Mouse (Mus musculus): ENCODE results near the gene Zkscan16.
A peak's percentile ranks its signal among the peaks of the same experiment; 100 is the strongest.

Gene Zkscan16

GRCm38 (mm10) chr4:58943420-58944205, at the start of gene Zkscan16:
Gene Zkscan16, plus strand, starts transcription at chr4:58943628.
- DNase-seq (ENCODE audit: low spot score in 2 of 2): peak; percentile 14 to 47

GRCm38 (mm10) chr4:58894399-58894798, 49.0 kb upstream of the Zkscan16 start:
- no peak for DNase-seq (ENCODE audit: low spot score in 2 of 2)

GRCm38 (mm10) chr4:58897436-58897835, 46.0 kb upstream of the Zkscan16 start:
- DNase-seq (ENCODE audit: low spot score in 2 of 2): no peak

- DNase-seq (ENCODE audit: low spot score in 2 of 2): no peak
These were observed 45.1 kb upstream of the Zkscan16 start for GRCm38 (mm10) chr4:58898318-58898717.

- no peak for DNase-seq (ENCODE audit: low spot score in 2 of 2)
These were observed 36.0 kb upstream of the Zkscan16 start for GRCm38 (mm10) chr4:58907453-58907852.

- no peak for DNase-seq (ENCODE audit: low spot score in 2 of 2)
These were observed 33.0 kb upstream of the Zkscan16 start for GRCm38 (mm10) chr4:58910175-58911068.

DNA sequence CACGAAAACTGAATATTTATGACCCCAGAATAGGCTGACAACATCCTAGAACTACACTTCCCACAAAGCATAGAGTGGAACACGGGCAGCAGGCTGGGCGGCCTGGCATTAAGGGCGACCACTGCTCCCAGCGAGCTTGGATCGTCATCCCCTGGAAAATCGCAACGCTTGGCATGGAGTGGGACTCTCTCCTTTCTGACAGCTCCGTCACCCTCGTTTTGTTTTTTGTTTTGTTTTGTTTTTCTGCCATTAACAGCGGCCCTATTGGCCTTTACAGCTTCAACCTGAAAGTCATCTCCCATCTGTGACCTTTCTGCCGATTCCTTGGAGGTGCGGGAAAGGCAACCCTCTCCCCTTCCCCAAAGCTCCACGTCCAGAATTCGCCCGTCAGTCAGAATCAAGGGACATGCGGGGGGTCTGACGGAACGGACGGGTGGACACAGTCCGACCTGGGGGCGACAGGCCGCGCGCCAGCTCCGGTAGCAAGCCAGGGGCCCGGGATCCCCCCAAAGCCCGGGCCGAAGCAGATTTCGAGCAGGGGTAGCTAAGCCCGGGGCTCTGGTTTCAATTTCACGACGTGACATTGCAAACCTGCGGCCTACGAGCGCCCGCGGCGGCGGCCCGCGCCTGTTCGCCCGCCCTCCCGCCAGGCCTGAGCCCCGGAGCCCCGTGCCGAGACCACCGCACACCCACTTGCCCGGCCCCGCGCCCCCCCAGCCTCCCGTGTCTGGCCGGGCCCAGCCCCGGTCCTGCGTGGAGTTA, 32.2 kb upstream of the Zkscan16 start:
- DNase-seq (ENCODE audit: low spot score in 2 of 2): peak; percentile 45 to 51

DNA sequence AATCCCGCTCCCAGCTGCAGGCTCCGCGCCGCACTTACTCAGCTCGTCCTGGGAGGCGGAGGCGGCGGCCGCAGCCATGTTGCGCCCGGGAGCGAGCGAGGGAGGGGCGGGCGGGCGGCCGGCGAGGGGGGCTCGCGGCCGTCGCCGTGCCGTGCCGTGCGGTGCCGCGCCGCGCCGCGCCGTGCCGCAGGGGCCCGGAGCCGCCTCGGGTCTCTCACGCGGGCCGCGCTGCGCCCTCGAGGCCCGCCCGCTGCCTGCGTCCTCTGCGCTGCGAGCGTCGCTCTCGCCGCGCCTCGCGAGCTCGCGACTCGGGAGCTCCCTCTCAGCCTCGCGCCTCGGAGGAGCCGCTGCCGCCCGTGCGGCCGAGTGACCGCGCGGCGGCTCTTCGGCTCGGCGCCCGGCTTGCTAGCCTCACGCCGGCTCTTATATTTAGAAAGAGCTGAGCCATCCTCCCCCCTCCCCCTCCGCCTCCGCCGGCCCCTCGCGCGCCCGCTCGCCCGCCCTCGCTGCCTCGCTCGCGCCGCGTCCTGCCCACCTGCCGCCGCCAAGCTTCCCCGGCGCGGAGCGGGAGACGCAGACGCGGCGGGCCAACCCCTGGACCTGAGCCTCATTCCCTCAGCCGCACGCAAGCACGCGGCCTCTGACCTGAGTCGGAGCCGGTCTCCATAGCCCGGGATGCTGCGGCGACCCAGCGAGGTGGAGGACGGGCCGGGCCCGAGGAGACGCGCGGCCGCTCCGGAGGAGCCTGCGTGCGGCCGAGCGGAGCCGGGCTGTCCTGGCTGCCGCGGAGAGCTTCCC, 31.4 kb upstream of the Zkscan16 start:
- peak; percentile 26 to 41 for DNase-seq (ENCODE audit: low spot score in 2 of 2)

GRCm38 (mm10) chr4:58912629-58913335, 30.6 kb upstream of the Zkscan16 start, which contains the start of gene Ecpas:
Gene Ecpas, minus strand, starts transcription at chr4:58912749.
- DNase-seq (ENCODE audit: low spot score in 2 of 2): peak; percentile 49 to 66

- DNase-seq (ENCODE audit: low spot score in 2 of 2): no peak
These were observed 29.9 kb upstream of the Zkscan16 start for GRCm38 (mm10) chr4:58913336-58914026.

- no peak for DNase-seq (ENCODE audit: low spot score in 2 of 2)
These were observed 28.2 kb upstream of the Zkscan16 start for GRCm38 (mm10) chr4:58915081-58915826.

DNA sequence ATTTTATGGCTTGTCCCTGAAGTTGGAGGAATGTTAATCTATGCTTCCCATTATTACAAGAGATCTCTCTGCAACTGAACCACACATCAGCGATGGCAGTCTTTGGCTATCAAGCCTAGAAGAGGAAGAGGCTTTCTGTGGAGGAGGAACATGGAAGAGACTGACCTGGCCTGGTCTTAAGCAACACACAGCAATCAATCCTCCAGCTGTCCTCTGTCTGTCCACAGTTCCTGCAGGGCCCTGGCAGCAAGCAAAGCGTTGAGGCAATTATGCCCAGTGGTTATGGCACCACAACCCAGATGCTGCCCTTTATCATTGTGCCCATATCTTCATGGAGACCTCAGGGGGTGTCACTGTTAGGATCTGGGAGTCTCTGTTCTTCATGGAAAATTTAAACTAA, 19.5 kb upstream of the Zkscan16 start:
- DNase-seq (ENCODE audit: low spot score in 2 of 2): no peak

GRCm38 (mm10) chr4:58925664-58926063, 17.8 kb upstream of the Zkscan16 start:
- no peak for DNase-seq (ENCODE audit: low spot score in 2 of 2)

DNA sequence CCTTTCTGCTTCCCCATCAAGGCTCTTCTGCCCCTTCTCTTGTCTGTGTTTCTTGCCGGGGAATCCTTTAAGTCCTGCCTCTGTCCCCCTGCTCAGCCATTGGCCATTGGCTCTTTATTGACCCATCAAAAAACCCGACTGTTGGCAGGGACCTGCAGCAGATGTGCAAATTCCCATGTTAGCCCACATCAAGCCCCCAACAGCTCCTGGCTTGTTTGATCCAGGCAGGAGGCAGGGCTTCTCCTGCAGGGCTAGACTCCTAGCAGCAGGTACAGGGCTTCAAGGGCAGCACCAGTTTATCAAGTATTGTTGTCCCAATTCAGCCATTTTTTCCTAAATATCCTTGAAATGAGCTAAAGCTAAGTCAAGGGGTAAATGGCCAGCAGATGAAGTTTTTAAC, 17.3 kb upstream of the Zkscan16 start:
- no peak for DNase-seq (ENCODE audit: low spot score in 2 of 2)

DNA sequence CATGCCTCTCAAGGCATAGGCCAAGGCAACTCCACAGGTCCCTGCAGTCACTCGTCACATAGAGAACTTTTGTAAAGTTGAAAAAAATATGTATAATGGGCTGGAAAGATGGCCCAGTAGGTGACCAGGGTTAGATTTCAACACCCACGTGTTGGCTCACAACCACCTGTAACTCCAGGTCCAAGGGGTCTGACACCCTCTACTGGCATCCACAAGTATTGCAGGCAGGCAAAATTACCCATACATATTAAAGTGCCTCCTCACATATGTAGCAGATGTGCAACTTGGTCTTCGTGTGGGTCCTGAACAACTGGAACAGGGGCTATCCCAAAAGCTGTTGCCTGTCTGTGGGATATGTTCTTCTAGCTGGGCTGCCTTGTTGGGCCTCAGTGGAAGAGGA, 15.8 kb upstream of the Zkscan16 start:
- DNase-seq (ENCODE audit: low spot score in 2 of 2): no peak

GRCm38 (mm10) chr4:58932541-58932940, 10.9 kb upstream of the Zkscan16 start:
- DNase-seq (ENCODE audit: low spot score in 2 of 2): no peak

GRCm38 (mm10) chr4:58934308-58934707, 9.1 kb upstream of the Zkscan16 start:
- no peak for DNase-seq (ENCODE audit: low spot score in 2 of 2)

DNA sequence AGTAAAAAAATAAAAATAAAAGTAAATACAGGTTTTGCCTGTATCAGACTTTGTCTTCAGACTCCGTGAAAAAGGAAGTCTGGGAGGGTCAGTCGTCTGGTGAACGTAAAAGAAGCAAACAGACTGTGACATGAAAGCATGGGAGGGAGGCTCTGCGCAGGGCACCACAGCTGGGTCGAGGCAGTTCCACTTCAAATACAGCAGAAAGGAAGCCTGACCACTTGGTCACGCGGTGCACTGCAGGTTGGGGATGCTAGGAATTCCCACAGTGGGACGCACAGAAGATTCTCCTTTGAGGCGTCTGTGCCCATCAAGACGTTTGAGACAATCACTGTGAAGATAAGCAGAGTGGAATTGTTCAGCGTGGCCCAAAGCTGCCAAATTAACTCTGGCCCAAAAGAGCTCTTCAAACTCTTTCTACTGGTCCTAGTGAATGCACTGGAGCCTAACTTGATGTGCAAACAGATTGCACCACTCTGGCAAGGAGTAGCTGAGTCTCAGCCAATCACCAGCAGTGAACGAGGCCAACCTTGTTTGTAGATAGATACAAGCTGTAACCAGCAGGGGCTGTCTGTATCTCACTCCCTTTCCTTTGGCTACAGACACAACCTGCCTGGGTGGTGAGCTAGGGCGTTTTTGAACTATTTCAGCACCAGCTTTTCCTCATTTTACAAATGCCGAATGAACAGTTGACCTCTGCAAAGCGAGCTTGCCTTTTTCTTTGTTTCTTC, 8.5 kb upstream of the Zkscan16 start:
- DNase-seq (ENCODE audit: low spot score in 2 of 2): peak in 1 of 2 experiments; percentile 32
